Mouse (Mus musculus) spleen, adult 12 weeks (tissue): ENCODE results near the gene Sec31a.
A peak's percentile ranks its signal among the peaks of the same experiment; 100 is the strongest.
"Not testable (repeated sequence)": the region's sequence is repeated elsewhere in the genome, so short reads cannot be mapped to it uniquely, and the experiment has no call there.

Experiments
- DNase-seq: peaks from one replicate; pipeline ENCODE4 v3.0.0; 2022; ENCODE audit warnings: low spot score

Gene Sec31a

DNA sequence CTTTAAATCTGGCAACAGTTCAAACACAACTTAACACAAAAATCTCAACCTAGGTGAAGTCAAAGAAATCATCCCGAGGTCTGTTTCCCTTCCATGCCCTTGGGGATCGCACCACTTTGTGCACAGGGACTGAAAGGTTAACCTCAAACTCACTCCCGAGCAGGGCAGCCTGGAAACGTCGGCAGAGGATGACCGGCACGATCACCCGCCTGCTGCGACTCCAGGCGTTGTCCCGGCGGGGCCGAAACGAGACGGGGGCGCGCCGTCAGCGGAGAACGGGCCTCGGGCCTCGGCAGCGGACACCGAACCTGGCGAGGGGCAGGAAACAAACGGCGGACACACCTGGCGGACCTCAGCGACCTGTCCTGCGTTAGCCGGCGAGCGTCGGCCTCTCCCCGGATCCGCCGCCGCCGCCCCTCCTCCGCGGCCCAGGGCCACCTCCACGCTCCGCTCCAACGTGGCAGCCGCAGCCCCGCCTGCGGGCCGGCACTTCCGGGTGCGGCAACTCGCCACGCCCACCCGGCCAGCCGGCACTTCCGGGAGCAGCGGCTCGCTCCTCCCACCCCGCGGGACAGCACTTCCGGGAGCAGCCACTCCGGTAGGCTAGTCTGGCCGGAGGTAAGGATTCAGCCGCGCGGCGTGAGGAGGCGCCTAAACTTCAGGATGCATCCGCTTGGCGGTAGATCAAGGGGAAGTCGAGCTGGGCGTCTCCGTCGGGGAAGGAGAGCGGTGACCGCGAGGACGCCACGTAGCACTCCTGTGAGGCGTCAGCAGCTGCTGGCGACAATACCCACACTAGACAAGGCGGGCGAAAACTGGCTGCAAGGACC, at the start of gene Sec31a:
Gene Sec31a (minus strand): TSS at position 474 of the 830 bp plus-strand sequence.
- DNase-seq, result peak; percentile 96

DNA sequence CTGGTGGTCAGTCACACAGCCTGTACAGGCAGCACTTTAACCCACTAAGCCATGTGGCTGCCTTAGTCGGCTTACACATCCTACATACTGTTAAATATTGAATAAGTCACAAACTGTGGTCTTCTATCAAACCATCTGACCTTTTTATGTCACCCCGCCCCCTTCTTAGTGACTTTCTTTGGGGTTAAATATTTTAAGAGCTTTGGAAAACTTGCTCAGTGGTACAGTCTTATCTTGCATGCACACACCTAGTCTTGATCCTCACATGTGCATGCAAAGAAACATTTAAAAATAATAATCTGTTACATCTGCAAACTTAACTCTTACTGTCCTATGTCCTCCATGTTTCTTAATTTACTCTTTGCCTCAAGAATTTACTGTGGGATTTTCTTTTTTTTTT, 46.3 kb upstream of the Sec31a start:
- DNase-seq, result no peak

DNA sequence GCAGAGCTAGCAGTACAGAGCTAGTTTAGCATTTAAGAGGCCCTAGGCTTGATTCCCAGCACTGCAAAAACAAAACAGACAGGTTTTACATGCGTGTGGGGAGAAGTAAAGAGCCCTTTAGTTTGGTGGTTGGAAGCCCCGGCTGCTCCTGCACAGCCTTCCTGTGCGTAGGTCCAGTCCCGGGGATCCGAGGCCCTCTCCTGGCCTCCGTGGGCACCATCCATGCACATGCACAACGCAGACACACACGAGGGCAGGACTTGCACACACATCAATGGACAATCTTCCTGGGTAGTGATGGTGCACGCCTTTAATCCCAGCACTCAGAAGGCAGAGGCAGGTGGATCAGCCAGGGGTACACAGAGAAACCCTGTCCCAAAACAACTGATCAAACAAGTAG, 45.5 kb upstream of the Sec31a start:
- no peak for DNase-seq

DNA sequence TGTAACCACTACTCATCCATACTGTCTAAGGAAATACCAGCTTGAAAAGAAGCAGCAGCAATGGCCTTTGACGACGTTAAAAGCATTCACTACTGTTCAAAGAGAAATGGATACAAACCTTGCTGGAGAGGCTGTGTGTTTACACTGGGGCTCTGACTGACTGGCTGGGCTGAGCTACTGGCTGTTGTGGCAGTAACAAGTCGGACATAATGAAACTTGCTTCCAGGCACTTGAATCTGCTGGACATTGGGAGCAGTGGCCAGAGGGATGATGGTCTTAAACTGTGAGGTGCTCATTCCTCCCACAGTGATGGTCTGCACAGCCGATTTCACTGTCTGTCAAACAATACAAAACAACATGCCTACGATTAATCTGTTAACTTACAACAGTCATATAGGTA, 43.4 kb upstream of the Sec31a start:
- no peak for DNase-seq

DNA sequence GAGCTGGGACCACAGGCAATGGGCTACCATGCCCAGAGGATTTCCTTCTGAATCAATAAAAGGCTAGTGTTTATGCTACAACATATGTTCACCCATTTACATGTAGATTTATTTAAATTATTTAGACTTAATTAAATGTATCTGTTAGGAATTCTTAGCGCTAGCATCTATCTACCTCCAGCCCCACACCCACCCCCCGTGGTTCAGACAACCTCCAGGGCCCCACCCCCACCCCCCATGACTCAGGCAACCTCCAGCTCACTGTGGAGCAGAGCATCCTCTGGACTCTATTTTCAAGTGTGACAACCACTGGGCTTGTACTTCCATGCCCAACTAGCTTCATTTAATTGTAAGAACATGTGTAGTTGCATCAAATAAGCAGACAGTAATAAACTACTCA, 35.8 kb upstream of the Sec31a start:
- DNase-seq, result no peak

DNA sequence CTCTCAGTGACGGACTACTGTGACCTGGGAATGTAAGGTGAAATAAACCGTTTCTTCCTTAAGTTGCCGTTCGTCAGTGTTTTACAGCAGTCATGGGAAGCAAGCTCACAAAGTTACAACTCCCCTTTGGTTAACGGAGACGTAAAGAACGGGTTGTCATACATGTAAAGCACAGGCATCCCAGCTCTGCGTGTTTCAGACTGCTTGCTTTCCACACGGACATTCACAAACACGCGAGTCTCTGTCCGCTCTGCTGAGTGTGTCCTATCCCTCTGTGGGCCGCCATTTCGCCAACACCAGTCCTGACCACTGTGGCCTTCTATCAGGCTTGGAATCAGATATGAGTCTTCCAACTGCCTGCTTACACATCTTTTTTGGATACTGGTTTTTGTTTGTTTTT, 22.8 kb upstream of the Sec31a start:
- DNase-seq, result no peak

DNA sequence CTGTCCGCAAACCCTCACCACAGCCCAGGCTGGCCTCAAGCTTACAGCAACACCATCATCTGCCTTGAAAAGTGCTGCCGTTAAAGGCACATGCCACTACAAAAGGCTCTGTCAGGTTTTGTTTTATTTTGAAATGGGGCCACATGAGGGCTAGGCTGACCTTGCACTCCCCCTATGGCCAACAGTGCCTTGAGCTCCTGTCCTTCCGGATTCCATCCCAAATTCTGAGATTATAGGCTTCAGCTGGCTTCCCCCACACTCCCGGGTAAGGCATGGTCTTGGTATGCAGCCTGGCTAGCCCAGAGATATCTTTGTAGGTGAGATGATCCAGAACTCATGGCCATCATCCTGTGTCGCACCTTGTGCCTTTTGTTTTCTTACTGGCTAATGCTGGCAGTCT, 21.9 kb upstream of the Sec31a start:
- no peak for DNase-seq

DNA sequence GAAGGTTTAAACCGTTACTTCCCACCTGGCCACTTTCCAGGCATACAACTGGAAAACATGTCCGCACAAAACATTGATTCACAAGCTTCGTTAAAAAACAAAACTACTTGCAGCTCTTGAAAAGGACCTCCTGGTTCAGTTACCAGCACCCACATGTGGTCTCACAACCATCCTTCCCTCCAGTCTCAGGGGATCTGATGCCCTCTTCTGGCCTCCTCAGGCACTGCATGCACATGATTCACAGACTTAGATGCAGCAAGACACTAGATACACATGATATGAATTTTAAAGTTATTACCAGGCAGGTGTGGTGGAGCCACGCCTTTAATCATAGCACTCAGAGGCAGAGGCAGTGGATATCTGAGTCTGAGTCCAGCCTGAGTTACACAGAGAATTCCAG, 21.1 kb upstream of the Sec31a start:
- DNase-seq, result no peak

DNA sequence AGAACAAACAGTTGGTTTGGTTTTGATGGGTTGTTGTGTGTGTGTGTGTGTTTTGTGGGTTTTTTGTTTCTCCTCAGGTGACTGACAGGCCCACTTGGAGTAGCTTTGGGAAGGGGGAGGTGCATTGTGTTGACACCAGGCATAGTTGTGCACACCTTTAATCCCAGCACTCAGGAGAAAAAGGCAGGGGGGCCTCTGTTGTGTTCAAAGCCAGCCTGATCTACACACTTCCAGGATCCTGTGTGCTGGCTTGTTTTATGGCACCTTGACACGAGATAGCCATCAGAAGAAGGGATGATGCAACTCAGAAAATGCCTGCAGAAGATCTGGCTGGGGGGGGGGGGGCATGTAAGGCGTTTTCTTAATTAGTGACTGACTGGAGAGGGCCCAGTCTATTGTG, 14.9 kb upstream of the Sec31a start:
- DNase-seq, result no peak

DNA sequence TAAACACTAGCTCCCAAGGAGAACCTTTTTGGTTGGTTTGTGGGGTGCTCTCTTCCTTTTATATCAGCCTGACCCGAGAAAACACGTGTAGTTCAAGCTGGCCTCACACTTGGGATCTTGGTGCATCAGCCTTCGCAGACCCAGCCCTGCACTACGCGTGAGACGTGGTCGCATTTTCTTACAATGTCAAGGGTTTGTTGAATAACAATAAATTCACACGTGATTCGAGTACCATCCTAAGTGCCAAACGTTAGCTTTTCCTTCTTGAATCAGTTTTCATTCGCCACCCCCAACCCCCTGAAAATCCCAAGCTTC, 14.0 kb upstream of the Sec31a start:
- DNase-seq, result no peak

DNA sequence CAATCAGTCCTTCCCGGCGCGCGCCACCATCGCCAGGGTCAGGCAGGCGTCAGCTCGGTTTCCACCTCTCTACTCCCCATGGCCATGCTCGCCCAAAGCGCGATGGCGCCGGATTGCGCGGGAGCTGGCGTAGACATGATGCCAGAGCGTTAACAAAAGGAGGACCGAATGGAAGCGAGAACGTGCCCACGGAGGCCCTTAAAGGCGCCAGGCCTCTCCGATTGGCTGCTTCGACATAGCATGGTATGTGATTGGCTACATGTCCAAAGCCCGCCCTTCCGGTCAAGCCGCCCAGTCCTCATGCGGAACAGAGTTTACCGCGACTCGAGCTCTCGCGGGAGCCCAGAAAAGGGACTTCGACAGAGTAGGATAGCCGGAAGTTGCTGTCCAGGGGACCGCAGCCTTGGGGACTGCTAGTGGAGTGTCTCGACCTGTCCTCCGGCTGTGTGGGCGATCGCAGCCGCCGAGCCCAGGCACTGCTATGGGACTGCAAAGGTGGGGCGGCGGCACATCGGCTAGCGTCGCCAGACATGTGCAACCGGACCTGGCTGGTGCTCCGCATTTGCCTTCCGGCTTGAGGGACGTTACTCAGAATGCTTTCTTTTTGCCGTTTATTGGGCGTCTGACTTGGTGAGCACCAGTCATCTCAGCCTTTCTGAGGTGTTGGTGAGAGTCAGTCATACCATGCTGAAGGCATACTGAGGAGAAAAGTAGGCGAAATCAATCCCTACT, 13.5 kb upstream of the Sec31a start:
- peak; percentile 88 for DNase-seq

DNA sequence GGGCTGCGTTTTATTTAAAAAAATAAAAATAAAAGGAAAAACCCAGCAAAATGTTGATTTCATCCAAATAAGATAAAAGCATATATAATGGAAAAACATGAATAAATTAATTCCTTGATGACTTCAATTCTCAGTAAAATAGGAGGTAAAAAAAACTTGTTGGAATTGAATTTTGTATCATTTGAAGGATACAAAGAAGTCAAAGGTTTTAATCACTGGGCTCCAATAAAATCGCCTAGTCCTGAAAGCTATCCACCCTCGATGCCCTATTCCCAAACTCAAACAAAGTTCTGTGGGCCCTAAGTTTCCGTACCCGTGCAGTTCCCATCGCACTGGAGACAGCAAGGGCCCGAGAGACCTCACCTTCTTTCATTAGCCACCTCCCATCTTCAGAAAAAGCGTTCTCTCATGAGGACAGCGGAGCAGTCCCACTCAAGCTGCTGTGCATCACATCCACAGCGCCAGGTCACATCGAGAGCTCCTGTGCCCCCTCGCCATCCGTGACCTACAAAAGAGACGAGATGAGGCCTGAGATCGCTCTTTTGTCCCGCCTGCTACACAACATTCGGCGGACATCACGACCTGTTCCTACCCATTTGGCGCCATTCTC, 12.8 kb upstream of the Sec31a start:
- DNase-seq, result no peak

DNA sequence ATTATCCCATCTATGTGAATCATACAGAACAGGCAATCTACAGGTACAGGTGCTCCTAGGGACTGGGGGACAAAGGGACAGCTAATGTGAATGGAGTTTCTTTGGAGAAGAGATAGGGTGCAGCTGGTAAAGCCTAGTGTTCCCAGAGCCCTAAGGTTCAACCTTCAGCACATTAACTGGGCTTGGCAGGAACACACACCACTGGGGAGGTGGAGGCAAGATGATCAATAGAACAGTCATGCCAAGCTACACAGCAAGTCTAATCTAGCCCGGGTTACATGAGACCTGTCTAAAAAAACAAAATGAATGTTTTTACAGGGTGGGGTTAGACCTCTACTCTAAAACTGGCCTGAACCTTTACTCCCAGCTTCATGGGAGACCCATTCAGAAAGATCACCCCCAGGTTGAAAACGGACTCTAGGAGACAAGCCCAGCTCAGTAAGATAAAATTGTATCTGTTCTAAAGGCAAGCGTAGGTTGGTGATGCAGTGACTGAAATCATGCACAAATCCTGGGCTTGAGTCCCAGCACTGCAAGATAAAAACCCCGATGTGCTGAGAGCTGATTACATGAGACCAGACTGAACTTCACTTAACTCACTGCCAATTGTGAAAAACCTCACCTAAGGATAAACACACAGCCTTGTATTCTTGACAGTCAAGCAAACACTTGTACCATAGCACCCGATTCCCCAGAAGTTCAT, 12.1 kb upstream of the Sec31a start:
- DNase-seq, result no peak

DNA sequence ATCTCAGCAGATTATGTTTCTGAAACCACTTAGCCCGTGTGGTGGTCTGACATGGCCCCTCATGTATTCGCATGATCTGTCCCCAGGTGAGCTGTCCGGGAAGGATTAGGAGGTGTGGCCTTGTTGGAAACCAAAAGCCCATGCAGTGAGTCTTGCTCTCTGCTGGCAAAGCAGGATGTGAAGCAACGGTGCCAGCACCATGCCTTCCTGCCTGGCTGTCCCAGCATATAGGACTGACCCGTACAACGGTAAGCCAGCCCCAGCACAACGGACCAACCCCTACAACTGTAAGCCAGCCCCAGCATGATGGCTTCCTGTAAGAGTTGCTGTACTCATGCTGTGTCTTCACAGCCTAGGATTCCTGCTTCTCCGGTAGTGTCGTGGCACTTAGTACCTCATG, 11.2 kb upstream of the Sec31a start:
- no peak for DNase-seq

DNA sequence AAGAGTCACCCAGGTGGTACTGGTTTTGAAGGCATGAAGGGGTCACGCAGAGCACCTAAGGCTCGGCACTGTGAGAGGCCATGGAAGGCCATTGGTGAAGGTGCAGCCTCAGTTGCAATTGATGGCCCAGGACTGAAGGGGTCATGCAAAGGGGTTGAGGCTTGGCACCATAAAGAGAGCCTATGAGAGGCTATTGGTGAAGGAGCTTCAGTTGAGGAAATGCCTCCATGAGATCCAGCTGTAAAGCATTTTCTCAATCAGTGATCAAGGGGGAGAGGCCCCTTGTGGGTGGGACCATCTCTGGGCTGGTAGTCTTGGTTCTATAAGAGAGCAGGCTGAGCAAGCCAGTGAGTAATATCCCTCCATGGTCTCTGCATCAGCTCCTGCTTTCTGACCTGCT, 9.8 kb upstream of the Sec31a start:
- not testable (repeated sequence) for DNase-seq

DNA sequence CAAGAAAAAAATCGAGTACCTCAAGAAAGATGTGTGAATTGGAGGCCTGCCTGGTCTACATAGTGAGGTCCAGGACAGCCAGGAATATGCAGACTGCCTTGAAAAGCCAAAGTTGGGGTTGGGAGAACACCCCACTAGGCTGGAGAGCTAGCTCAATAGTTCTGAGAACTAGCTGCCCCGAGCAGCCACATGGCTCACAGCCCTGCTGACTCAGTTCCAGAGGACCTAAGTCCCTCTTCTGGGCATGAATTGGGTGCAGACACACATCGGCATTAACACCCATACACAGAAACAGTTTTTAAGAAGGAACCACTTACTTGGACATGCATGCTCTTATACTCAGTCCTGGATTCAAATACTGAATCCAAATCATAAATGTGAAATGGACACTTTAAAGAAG, 8.2 kb upstream of the Sec31a start:
- no peak for DNase-seq

DNA sequence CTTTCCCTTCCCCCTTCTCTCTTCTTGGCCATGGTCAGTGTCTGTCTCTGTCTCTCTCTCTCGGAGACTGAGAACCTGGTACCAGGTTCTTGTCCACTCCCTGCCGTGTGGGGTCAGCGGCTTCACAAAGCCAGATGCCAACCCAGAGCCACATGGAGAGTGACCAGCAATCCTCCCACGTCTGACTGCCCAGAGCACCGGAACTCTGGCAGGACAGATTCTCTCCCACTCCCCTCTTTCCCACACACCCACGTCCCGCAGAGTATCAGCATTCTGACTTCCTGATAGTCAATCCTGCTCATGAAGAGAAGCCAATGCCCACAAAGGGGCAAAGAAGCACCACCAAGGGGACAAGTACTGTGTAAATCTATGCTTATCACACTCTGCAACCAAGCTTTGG, 7.6 kb upstream of the Sec31a start:
- no peak for DNase-seq

DNA sequence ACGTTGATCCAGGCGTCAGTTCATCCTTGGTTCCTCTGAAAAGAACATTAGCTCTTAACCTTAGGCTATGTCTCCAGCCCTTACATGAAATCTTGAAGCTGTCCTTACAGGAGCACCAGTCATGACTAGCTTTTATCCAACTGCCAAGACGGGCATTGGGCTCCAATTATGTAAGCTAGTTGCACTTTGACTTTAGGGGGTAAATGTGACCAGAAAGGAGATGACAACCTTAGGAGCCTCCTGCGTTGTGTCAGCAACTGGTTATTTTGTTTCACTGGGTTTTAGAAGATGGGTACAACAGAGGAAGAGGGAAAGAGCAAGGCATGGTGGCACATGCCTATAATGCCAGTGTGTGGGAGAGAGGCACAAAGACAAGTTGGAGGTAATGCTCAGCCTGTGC, 2.8 kb upstream of the Sec31a start:
- no peak for DNase-seq

DNA sequence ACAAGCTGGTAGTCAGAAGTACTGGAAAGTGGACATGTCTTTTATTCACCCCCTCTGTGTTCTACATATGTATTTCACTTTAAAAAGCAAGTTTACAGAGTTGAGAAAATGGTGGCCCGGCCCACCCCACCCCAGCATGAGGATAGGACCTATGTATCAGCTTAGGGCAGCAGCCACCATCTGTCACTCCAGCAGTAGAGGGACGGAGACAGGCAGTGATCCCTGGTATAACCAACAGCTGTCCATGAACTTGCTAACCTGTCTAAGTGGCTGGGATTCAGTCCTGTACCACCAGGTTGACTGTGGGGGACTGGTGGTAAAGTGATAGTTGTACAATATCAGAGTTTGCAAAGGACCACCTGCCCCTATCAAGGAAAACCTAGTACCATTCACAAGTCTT, 2.0 kb upstream of the Sec31a start:
- DNase-seq, result no peak

DNA sequence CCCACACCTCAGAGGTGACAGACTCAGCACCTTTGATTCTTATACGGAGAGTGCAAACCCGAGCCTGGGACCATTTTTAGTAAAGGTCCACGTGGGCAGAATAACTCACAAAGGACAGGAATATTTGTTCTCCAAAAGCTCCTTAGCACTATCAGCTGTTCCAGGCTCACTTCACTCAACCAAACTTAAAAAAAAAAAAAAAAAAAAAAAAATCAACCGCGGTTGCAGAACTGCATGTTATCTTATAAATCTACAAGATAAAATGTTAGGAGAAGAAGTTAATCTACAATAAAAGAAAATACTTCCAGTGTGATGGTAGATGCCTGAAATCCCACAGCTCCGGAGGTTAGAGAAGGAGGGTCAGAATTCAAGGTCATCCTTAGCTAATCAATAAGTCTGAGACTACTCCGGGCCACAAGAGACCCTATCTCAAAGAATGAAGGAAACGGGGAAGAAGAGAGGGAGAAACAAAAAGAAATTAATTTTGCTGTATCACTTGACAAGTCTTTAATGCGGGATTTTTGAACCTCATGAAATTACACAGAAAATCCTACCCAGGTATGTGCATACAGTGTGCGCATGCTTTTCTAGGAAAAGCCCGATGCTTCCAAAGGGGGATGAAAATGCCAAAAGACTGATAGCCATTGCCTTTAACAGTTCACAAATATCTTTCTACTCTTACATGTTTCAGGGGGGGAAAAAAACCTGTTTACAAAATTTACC, 1.4 kb downstream of the Sec31a start:
- no peak for DNase-seq

DNA sequence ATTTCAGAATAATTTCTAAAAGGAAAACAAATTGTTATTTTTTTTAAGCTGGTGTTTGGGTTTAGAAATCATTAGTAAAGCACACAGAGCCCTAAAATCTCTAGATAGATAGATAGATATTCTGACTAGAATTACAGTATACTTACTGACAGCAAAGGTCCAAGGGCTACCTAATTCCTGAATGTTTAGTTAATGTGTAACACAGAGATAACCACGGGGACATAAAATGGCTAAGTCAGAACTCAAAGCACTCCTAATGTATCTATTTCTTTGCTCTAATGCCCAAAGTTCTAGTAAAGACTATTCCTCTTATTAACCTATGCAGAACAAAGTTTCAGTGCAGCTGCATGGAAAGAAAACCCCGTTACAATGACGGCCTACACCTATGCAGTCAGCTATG, 3.1 kb downstream of the Sec31a start:
- no peak for DNase-seq

DNA sequence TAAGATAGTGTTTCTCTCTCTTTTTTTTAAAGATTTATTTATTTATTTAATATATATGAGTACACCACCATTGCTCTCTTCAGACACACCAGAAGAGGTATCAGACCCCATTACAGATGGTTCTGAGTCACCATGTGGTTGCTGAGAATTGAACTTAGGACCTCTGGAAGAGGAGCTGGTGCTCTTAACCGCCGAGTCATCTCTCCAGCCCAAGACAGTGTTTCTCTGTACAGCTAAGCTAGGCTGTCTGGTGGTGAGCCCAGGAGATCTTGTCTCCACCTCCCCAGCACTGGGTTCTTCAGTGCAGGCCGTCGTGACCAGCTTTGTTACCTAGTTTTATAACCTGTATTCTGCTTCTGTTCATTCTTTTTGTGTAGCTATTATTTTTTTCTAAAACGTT, 5.8 kb downstream of the Sec31a start:
- DNase-seq, result no peak
